Mouse (Mus musculus) heart, postnatal 4 days (tissue): ENCODE data around the gene Bpifb3. TPM values are rescaled to one million over a fixed set of nuclear protein-coding genes. Genes with fewer than 3 reads are reported as not detected.

ENCODE experiments used
- total RNA-seq, 2 experiments: library from RNA; stranded (reverse); gene quantifications; 2 replicates each; pipeline ENCODE4 v1.2.3; 2021

Gene Bpifb3
- total RNA-seq, 2 experiments from 2014 or later = not detected

Other genes starting within 250 kb of the Bpifb3 start
- not detected for gene Dnmt3c, start 221.6 kb upstream of the Bpifb3 start, total RNA-seq
- 100 to 1,000 TPM; 158 to 174 TPM for gene Mapre1, start 177.0 kb upstream of the Bpifb3 start, total RNA-seq
- gene Efcab8, start 138.3 kb upstream of the Bpifb3 start, total RNA-seq = under 1 TPM; 0.26 to 0.29 TPM
- gene Sun5, start 47.1 kb upstream of the Bpifb3 start, total RNA-seq = not detected
- not detected for gene Bpifb2, start 43.2 kb upstream of the Bpifb3 start, total RNA-seq
- not detected for gene Bpifb6, start 17.8 kb upstream of the Bpifb3 start, total RNA-seq
- not detected for gene Bpifb4, start 20.0 kb downstream of the Bpifb3 start, total RNA-seq
- not detected for gene Bpifa6, start 56.7 kb downstream of the Bpifb3 start, total RNA-seq
- not detected for gene Bpifa2, start 90.0 kb downstream of the Bpifb3 start, total RNA-seq
- not detected for gene Bpifa3, start 212.1 kb downstream of the Bpifb3 start, total RNA-seq
- not detected for gene Bpifa1, start 224.7 kb downstream of the Bpifb3 start, total RNA-seq
- not detected for gene Bpifa5, start 244.4 kb downstream of the Bpifb3 start, total RNA-seq